Mouse (Mus musculus) midbrain, embryonic 15.5 days (tissue): ENCODE measurements around the gene Dpp6. TPM values are rescaled to one million over a fixed set of nuclear protein-coding genes. Genes with fewer than 3 reads are reported as not detected.

Source experiments
- ATAC-seq: fragments of 200-750 bp; cut with Nextera tagmentation; replicated peaks from 2 replicates; pipeline ENCODE4 v1.8.0; 2017; ENCODE audit warnings: moderate TSS enrichment
- H3K27ac ChIP-seq: fragments of 300-500 bp; sonication (generic); 2 replicates; pipeline ENCODE4 v1.5.1; 2015; ENCODE audit warnings: mild to moderate bottlenecking, inconsistent platforms
- H3K27me3 ChIP-seq: fragments of 300-500 bp; sonication (generic); replicated peaks from 2 replicates; pipeline ENCODE4 v1.6.1; 2015; ENCODE audit warnings: inconsistent platforms
- H3K36me3 ChIP-seq: fragments of 300-500 bp; sonication (generic); replicated peaks from 2 replicates; pipeline ENCODE4 v1.6.1; 2015; ENCODE audit warnings: inconsistent platforms
- H3K4me1 ChIP-seq: fragments of 300-500 bp; sonication (generic); 2 replicates; pipeline ENCODE4 v1.6.1; 2015; ENCODE audit warnings: inconsistent platforms
- H3K4me2 ChIP-seq: fragments of 300-500 bp; sonication (generic); 2 replicates; pipeline ENCODE4 v1.6.1; 2015; ENCODE audit warnings: inconsistent platforms, mild to moderate bottlenecking, moderate library complexity
- H3K4me3 ChIP-seq: fragments of 300-500 bp; sonication (generic); 2 replicates; pipeline ENCODE4 v1.5.1; 2015; ENCODE audit warnings: mild to moderate bottlenecking, inconsistent platforms
- H3K9ac ChIP-seq: fragments of 300-500 bp; sonication (generic); 2 replicates; pipeline ENCODE4 v1.6.1; 2015; ENCODE audit warnings: mild to moderate bottlenecking, inconsistent platforms
- H3K9me3 ChIP-seq: fragments of 300-500 bp; sonication (generic); 2 replicates; pipeline ENCODE4 v1.6.1; 2016; ENCODE audit warnings: inconsistent platforms
- WGBS: fragments of 180-500 bp; shearing (Covaris S2); methylation state at CpG from one replicate; pipeline ENCODE4 v1.1.7; 2015; ENCODE audit warnings: mixed read lengths; 5-methylcytosine and 5-hydroxymethylcytosine counted together
- polyA plus RNA-seq: library from polyadenylated mRNA; unstranded; fragments of >200 nt; fragmentation: Nextera tagmentation; extraction: Ambion mirVana; gene quantifications from 2 replicates; pipeline ENCODE4 v1.2.1, GENCODE M21; 2015

The Dpp6 gene
- 83.5 and 88.3 TPM in 2 replicates for polyA plus RNA-seq

DNA sequence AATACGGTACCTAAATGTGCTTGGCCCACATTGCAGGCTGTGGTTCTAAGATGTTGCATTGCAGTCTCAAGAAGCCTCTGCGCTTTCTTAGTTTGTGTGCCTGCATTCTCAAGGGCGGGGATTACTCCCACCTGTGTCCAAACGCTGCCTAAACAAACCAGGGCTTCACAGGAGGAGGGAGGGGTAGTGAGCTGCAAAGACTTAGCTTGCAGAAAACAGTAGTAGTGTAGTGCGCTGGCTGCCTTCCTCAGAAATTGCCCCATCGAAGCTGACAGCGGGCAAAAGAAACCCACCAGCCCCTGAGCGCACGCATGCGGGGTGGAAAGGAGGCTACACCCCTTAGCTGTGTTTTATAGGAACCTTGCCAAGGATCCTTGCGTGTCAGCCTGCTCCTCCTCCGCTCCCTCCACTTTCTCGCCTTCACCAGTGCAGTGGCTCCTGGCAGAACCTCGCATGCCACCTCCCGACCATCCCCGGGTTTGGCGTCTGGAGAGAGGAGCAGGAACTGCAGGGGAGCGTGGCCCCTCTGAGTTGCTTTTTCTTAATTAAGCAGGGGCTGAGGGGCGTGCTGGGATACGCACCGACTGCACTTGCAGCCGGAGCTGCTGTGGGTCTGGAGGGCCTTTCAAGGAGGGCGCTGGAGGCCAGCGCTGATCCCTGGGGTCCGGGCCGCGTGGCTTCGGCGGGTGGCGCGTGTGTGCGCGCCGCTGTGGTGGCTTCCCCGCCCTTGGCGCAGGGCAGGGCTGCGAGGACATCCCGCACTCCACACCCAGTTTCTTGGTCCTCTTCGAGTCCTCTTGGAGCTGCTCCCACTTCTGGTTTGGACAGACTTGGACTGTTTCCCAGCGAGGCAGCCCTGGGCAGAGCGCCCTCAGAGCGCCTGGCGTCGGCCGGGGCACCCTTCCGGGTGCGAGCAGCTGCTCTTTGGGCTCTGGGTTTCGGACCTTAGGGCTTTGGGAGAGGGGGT is at the start of gene Dpp6:
Gene Dpp6 (plus strand): TSS at position 229 of the 967 bp plus-strand sequence.
- H3K4me2 ChIP-seq: peak within 1 kb of the TSS; percentile 96
- H3K27ac ChIP-seq: no peak within 1 kb of the TSS
- peaks cover 11% of the 10 kb centered on the region; the same call in 1 of the 2 replicates for H3K4me1 ChIP-seq
- WGBS: 1% methylated on average over 47 of the region's 48 CpGs
- peak; percentile 83 for ATAC-seq
- H3K9me3 ChIP-seq: no peaks in the 10 kb centered on the region
- H3K36me3 ChIP-seq: no peaks in the 10 kb centered on the region
- H3K4me3 ChIP-seq: peak within 1 kb of the TSS; percentile 50
- H3K27me3 ChIP-seq: peaks cover 16% of the 10 kb centered on the region; the same call in 1 of the 2 replicates
- peak within 1 kb of the TSS; percentile 38; the same call in 1 of the 2 replicates for H3K9ac ChIP-seq

DNA sequence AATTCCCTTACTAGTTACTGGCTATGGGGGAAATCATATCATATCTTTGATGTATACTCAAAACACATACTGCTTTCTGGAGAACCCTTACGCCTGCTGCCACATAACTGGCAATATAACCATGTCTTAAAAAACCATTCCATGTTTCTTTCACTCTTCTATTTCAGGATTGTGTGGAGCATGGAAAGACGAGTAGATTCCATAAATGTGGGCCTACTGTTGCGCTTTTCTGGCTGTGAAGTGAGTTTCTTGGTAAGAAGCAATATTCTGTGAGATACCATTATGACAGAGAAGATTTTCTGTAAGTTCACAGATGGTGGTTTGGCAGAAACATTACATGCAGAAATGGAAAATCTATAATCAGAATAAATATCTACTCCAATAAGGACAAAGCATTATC is 33.0 kb upstream of the Dpp6 start:
- H3K9ac ChIP-seq: no peak overlapping the region
- H3K27ac ChIP-seq: no peak overlapping the region
- H3K4me3 ChIP-seq: no peak overlapping the region
- no peaks in the 10 kb centered on the region for H3K4me1 ChIP-seq
- no peaks in the 10 kb centered on the region for H3K27me3 ChIP-seq
- no peaks in the 10 kb centered on the region for H3K36me3 ChIP-seq
- no peaks in the 10 kb centered on the region for H3K9me3 ChIP-seq
- WGBS: 81% methylated on average over 3 of the region's 3 CpGs
- ATAC-seq: no peak
- no peak overlapping the region for H3K4me2 ChIP-seq

DNA sequence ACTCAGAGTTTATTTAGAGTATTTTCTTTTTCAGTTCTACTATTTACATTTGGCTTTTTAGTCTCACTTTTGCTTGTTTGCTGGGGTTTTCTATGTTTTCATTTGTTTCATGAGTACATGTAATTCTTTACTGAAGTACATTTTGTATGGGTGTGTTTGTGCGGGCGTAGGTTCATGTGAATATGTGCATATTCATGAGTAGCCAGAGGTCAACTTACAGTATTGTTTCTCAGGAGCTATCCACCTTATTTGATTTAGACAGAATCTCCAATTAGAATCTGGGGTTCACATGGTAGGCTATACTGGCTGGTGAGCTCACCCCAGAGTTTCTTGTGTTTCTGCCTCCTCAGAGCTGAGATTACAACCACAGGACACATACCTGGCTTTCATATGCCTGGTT is 21.5 kb upstream of the Dpp6 start:
- no peak for ATAC-seq
- H3K9ac ChIP-seq: no peak overlapping the region
- H3K4me3 ChIP-seq: no peak overlapping the region
- H3K36me3 ChIP-seq: no peaks in the 10 kb centered on the region
- H3K4me1 ChIP-seq: no peaks in the 10 kb centered on the region
- WGBS: 96% methylated on average over 2 of the region's 2 CpGs
- no peaks in the 10 kb centered on the region for H3K9me3 ChIP-seq
- H3K27ac ChIP-seq: no peak overlapping the region
- H3K4me2 ChIP-seq: no peak overlapping the region
- H3K27me3 ChIP-seq: no peaks in the 10 kb centered on the region

GRCm38 (mm10) chr5:26835972-26836371 is 19.0 kb downstream of the Dpp6 start:
- H3K36me3 ChIP-seq: no peaks in the 10 kb centered on the region
- no peaks in the 10 kb centered on the region for H3K9me3 ChIP-seq
- no peak for ATAC-seq
- no peak overlapping the region for H3K9ac ChIP-seq
- H3K4me2 ChIP-seq: no peak overlapping the region
- 98% methylated on average over 1 of the region's 1 CpGs for WGBS
- no peaks in the 10 kb centered on the region for H3K27me3 ChIP-seq
- no peak overlapping the region for H3K4me3 ChIP-seq
- H3K27ac ChIP-seq: no peak overlapping the region
- H3K4me1 ChIP-seq: no peaks in the 10 kb centered on the region

DNA sequence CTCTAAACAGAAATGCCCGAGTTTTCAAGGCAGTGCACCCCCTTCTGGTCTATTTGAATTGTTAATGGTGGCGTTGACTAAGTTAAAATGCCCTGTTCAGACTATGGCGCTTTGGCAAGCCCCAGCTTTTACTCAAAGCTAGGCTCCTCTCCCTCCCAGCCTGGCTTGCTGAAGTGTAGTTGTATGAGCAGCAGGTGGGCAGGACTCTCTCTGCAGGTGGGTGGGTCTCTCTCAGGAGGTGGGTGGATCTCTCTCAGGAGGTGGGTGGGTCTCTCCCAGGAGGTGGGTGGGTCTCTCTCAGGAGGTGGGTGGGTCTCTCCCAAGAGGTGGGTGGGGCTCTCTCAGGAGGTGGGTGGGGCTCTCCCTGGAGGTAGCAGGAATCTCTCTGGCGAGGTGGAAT is 24.1 kb downstream of the Dpp6 start:
- no peaks in the 10 kb centered on the region for H3K27me3 ChIP-seq
- H3K4me1 ChIP-seq: no peaks in the 10 kb centered on the region
- 32% methylated on average over 4 of the region's 4 CpGs for WGBS
- no peak overlapping the region for H3K9ac ChIP-seq
- no peak overlapping the region for H3K27ac ChIP-seq
- H3K9me3 ChIP-seq: no peaks in the 10 kb centered on the region
- no peak overlapping the region for H3K4me2 ChIP-seq
- no peak overlapping the region for H3K4me3 ChIP-seq
- no peak for ATAC-seq
- no peaks in the 10 kb centered on the region for H3K36me3 ChIP-seq

- Histone ChIP-seq H3K36me3 (no peaks in the 10 kb centered on the region), H3K9ac (no peak overlapping the region), H3K9me3 (no peaks in the 10 kb centered on the region), H3K4me3 (no peak overlapping the region), H3K27ac (no peak overlapping the region), H3K27me3 (no peaks in the 10 kb centered on the region), H3K4me2 (no peak overlapping the region), H3K4me1 (no peaks in the 10 kb centered on the region)
- 0 out of 2 replicates have a peak, but pooled peaks have one; percentile 48 for ATAC-seq
- 38% methylated on average over 4 of the region's 4 CpGs for WGBS
Observed at GRCm38 (mm10) chr5:26854746-26855145, 37.7 kb downstream of the Dpp6 start.

- no peak overlapping the region for H3K9ac ChIP-seq
- ATAC-seq: no peak
Observed at GRCm38 (mm10) chr5:26875449-26875848, 58.4 kb downstream of the Dpp6 start.

GRCm38 (mm10) chr5:26887496-26887895 is 70.5 kb downstream of the Dpp6 start:
- WGBS: 58% methylated on average over 1 of the region's 1 CpGs
- Histone ChIP-seq H3K4me3 (no peak overlapping the region), H3K9me3 (no peaks in the 10 kb centered on the region), H3K4me2 (no peak overlapping the region), H3K27ac (no peak overlapping the region), H3K9ac (no peak overlapping the region), H3K27me3 (no peaks in the 10 kb centered on the region), H3K36me3 (no peaks in the 10 kb centered on the region), H3K4me1 (no peaks in the 10 kb centered on the region)
- no peak for ATAC-seq

More at GRCm38 (mm10) chr5:26875449-26875848, 58.4 kb downstream of the Dpp6 start:
- Histone ChIP-seq H3K9me3 (no peaks in the 10 kb centered on the region), H3K4me2 (no peak overlapping the region), H3K27me3 (no peaks in the 10 kb centered on the region), H3K27ac (no peak overlapping the region), H3K4me3 (no peak overlapping the region), H3K36me3 (no peaks in the 10 kb centered on the region), H3K4me1 (no peaks in the 10 kb centered on the region)

GRCm38 (mm10) chr5:26888080-26888479 is 71.1 kb downstream of the Dpp6 start:
- Histone ChIP-seq H3K4me1 (no peaks in the 10 kb centered on the region), H3K4me3 (no peak overlapping the region), H3K36me3 (no peaks in the 10 kb centered on the region), H3K9me3 (no peaks in the 10 kb centered on the region), H3K27me3 (no peaks in the 10 kb centered on the region), H3K9ac (no peak overlapping the region), H3K4me2 (no peak overlapping the region), H3K27ac (no peak overlapping the region)
- ATAC-seq: no peak
- WGBS: 85% methylated on average over 4 of the region's 4 CpGs

GRCm38 (mm10) chr5:26894346-26894745 is 77.3 kb downstream of the Dpp6 start:
- no peaks in the 10 kb centered on the region for H3K27me3 ChIP-seq
- 36% methylated on average over 3 of the region's 3 CpGs for WGBS
- no peak overlapping the region for H3K4me2 ChIP-seq
- no peak overlapping the region for H3K4me3 ChIP-seq
- H3K4me1 ChIP-seq: no peaks in the 10 kb centered on the region
- no peak overlapping the region for H3K27ac ChIP-seq
- no peaks in the 10 kb centered on the region for H3K36me3 ChIP-seq
- no peak for ATAC-seq
- H3K9me3 ChIP-seq: no peaks in the 10 kb centered on the region
- no peak overlapping the region for H3K9ac ChIP-seq

DNA sequence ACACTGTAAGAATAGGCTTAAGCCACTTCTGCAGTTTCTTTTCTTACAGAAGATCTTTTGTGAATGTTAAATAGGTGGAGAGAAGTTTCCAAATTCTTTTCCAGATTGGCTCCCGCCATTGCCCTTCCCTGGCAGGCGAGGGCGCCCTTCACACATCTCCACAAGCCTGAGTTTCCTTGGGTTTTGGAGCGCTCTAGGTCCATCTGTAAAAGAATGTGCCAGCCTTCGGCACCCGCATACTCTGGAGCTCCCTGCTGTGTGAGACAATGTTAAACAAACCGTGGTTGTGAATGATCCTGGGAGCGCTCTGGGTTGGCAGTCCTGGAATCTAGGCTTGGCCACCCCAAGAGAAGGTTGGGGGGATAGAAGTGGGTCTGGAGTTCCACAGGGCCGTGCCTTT is 86.8 kb downstream of the Dpp6 start:
- 3% methylated on average over 9 of the region's 9 CpGs for WGBS
- H3K9me3 ChIP-seq: no peaks in the 10 kb centered on the region
- no peaks in the 10 kb centered on the region for H3K27me3 ChIP-seq
- H3K4me3 ChIP-seq: peak overlapping the region; percentile 54
- H3K4me1 ChIP-seq: peaks cover 29% of the 10 kb centered on the region
- peak; percentile 51 for ATAC-seq
- peak overlapping the region; percentile 81 for H3K27ac ChIP-seq
- peak overlapping the region; percentile 72 for H3K4me2 ChIP-seq
- H3K36me3 ChIP-seq: no peaks in the 10 kb centered on the region
- no peak overlapping the region for H3K9ac ChIP-seq

DNA sequence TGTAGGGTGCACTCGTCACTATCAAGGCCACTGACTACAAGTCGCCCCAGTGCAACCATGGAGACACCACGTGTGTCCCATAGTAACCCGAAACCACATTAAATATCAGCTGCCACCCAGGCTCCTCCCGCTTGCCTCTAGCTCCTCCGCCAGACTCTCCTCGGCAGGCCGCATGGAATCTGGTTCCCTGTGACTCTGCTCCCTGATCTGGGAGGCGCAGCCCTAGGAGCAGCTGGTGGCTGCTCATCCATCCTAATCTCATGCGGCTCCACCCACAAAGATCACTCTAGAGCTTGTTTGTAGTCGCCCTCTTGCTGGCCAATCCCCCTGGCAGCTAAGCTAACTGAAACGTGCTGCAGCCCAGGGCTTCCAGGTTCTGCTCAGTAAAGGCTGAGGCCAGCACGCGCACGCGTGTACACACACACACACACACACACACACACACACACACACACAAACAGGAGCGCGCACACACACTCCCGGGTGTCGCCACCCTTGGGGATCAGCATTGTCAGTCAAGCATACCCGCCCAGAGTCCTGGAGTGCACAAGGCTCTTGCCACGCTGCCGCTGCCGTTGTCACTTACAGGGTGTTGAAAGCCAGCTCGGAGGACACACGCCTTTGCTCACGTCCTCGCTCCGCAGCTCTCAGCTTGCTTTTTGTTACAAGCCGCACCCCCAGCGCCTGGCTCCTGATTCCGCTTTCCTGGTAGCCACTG is 87.5 kb downstream of the Dpp6 start:
- peaks cover 29% of the 10 kb centered on the region for H3K4me1 ChIP-seq
- peak overlapping the region; percentile 72 for H3K4me2 ChIP-seq
- peak overlapping the region; percentile 61 for H3K9ac ChIP-seq
- no peaks in the 10 kb centered on the region for H3K27me3 ChIP-seq
- peak overlapping the region; percentile 54 for H3K4me3 ChIP-seq
- no peaks in the 10 kb centered on the region for H3K9me3 ChIP-seq
- no peaks in the 10 kb centered on the region for H3K36me3 ChIP-seq
- ATAC-seq: peak; percentile 89
- H3K27ac ChIP-seq: peak overlapping the region; percentile 81
- WGBS: 0% methylated on average over 32 of the region's 32 CpGs
